Mouse (Mus musculus) cerebellum, postnatal 36 days (tissue): ENCODE results near the gene Fbxo33.
"Not testable (repeated sequence)": the region's sequence is repeated elsewhere in the genome, so short reads cannot be mapped to it uniquely, and the experiment has no call there.

ENCODE experiments used
- DNase-seq, 2 experiments: peaks; one replicate each; pipeline ENCODE4 v3.0.0; 2021 to 2022; ENCODE audit warnings: mixed read lengths in 2 of 2

Fbxo33 gene

GRCm38 (mm10) chr12:59219325-59220225 is at the start of gene Fbxo33:
Gene Fbxo33 (minus strand): TSS chr12:59219725.
- peak; percentile 95 to 97 for DNase-seq

- no peak for DNase-seq
Measured at GRCm38 (mm10) chr12:59265942-59266231, 46.4 kb upstream of the Fbxo33 start.

- DNase-seq, result peak; percentile 13 to 39
Measured at GRCm38 (mm10) chr12:59265207-59265941, 45.8 kb upstream of the Fbxo33 start.

- no peak for DNase-seq
Measured at GRCm38 (mm10) chr12:59262841-59263240, 43.3 kb upstream of the Fbxo33 start.

- no peak for DNase-seq
Measured at GRCm38 (mm10) chr12:59260798-59261197, 41.3 kb upstream of the Fbxo33 start.

GRCm38 (mm10) chr12:59260362-59260761 is 40.8 kb upstream of the Fbxo33 start:
- DNase-seq, result no peak

GRCm38 (mm10) chr12:59259015-59259414 is 39.5 kb upstream of the Fbxo33 start:
- DNase-seq, result no peak

GRCm38 (mm10) chr12:59250259-59250827 is 30.8 kb upstream of the Fbxo33 start:
- no peak for DNase-seq

- no peak for DNase-seq
Measured at GRCm38 (mm10) chr12:59248969-59249368, 29.4 kb upstream of the Fbxo33 start.

- not testable (repeated sequence) for DNase-seq
Measured at GRCm38 (mm10) chr12:59241031-59241430, 21.5 kb upstream of the Fbxo33 start.

GRCm38 (mm10) chr12:59238434-59238833 is 18.9 kb upstream of the Fbxo33 start:
- no peak for DNase-seq

GRCm38 (mm10) chr12:59228401-59228800 is 8.9 kb upstream of the Fbxo33 start:
- DNase-seq, result no peak

GRCm38 (mm10) chr12:59218640-59219321 is 744 bp downstream of the Fbxo33 start:
- DNase-seq, result peak in 1 of 2 experiments; percentile 50

GRCm38 (mm10) chr12:59217331-59217730 is 2.2 kb downstream of the Fbxo33 start:
- no peak for DNase-seq

GRCm38 (mm10) chr12:59216676-59217266 is 2.8 kb downstream of the Fbxo33 start:
- DNase-seq, result no peak

- DNase-seq, result no peak
Measured at GRCm38 (mm10) chr12:59216176-59216575, 3.3 kb downstream of the Fbxo33 start.

GRCm38 (mm10) chr12:59207814-59208213 is 11.7 kb downstream of the Fbxo33 start:
- no peak for DNase-seq

GRCm38 (mm10) chr12:59207000-59207390 is 12.5 kb downstream of the Fbxo33 start:
- DNase-seq, result no peak

- no peak for DNase-seq
Measured at GRCm38 (mm10) chr12:59206208-59206999, 13.1 kb downstream of the Fbxo33 start.

- DNase-seq, result no peak
Measured at GRCm38 (mm10) chr12:59205571-59205970, 14.0 kb downstream of the Fbxo33 start.

GRCm38 (mm10) chr12:59199361-59199760 is 20.2 kb downstream of the Fbxo33 start:
- no peak for DNase-seq

GRCm38 (mm10) chr12:59198750-59199149 is 20.8 kb downstream of the Fbxo33 start:
- no peak for DNase-seq
